Comparison of ENCODE assay signal across 24 mouse cellular contexts in the genomic region with DNA sequence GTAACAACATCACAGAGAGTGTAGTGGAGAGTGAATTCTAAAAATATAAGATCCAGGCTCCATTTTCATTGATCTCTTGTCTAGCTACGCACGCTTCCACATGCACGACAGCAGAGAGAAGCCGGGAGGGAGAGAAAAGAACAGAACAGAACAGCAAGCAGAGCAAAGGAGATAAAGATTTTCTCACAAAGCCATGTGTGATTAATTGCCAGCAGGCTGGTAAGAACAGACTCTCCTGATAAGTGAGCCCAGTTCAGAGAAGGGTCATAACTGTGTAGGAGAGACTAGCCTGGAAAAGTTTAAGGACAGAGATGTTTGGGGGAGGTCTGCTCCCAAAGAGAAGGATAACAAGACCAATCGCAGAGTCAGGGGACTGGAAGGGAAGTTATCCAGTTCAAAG.
DNase-seq lines count a peak whose midpoint lies in the region; ATAC-seq and TF ChIP-seq lines count a peak whose summit lies in the region.
"Had no signal": no experiment of that assay in that cellular context is flagged by ENCODE, and none has a peak within 500 bp of the region (broad histone marks: within the 10 kb centered on the region; RNA-seq: fewer than 3 reads in every experiment).

No protein-coding gene starts in this region.

- H3K36me3 ChIP-seq in heart, embryonic 12.5 days = peaks cover 23% of the 10 kb centered on the region
- H3K36me3 ChIP-seq in liver, embryonic 11.5 days (ENCODE audit: control insufficient read depth, insufficient read depth, low read length) = peaks cover 5% of the 10 kb centered on the region; the same call in 1 of the 2 replicates
- no peaks in the 10 kb centered on the region; the same call in 1 of the 2 replicates for H3K36me3 ChIP-seq in liver, postnatal 0 days (replicated peaks; ENCODE audit: insufficient read depth, low read length)
- peaks cover 0 to 20% of the 10 kb centered on the region in 2 experiments; a peak in 2 of 4 replicates for H3K36me3 ChIP-seq in MEL (ENCODE audit: control insufficient read depth in 1 of 2, insufficient read depth in 2 of 2, low read length in 2 of 2)
- no peaks in the 10 kb centered on the region for H3K36me3 ChIP-seq in liver, embryonic 14.5 days (replicated peaks; ENCODE audit: control insufficient read depth, insufficient read depth, low read depth)
- peaks cover 19% of the 10 kb centered on the region; the same call in 1 of the 2 replicates for H3K36me3 ChIP-seq in neural tube, embryonic 15.5 days
- H3K36me3 ChIP-seq in midbrain, embryonic 14.5 days (ENCODE audit: control insufficient read depth, insufficient read depth, low read length) = peaks cover 22% of the 10 kb centered on the region

- H3K4me1 ChIP-seq in heart, embryonic 12.5 days (replicated peaks) = peaks cover 37% of the 10 kb centered on the region
- peaks cover 34% of the 10 kb centered on the region for H3K4me1 ChIP-seq in liver, embryonic 11.5 days (replicated peaks; ENCODE audit: control insufficient read depth, insufficient read depth, low read length)
- peaks cover 19% of the 10 kb centered on the region for H3K4me1 ChIP-seq in liver, postnatal 0 days (ENCODE audit: insufficient read depth)
- peaks cover 15 to 31% of the 10 kb centered on the region in 2 experiments for H3K4me1 ChIP-seq in MEL (ENCODE audit: control insufficient read depth in 1 of 2, insufficient read depth in 2 of 2, low read length in 2 of 2)
- H3K4me1 ChIP-seq in liver, embryonic 14.5 days (replicated peaks; ENCODE audit: control insufficient read depth in 2 of 2, insufficient read depth in 2 of 2, low read length in 1 of 2) = peaks cover 27 to 37% of the 10 kb centered on the region in 2 experiments
- H3K4me1 ChIP-seq in neural tube, embryonic 15.5 days = no peaks in the 10 kb centered on the region
- H3K4me1 ChIP-seq in midbrain, embryonic 14.5 days (ENCODE audit: control insufficient read depth, insufficient read depth, low read length) = no peaks in the 10 kb centered on the region

- no peak for TF ChIP-seq EP300 in liver, postnatal 0 days (IDR thresholded peaks at IDR 0.05; ENCODE audit: low read depth)
- peak; percentile 46 to 51; a peak in 3 of 4 replicates for TF ChIP-seq EP300 in MEL (IDR thresholded peaks at IDR 0.05; ENCODE audit: low read depth in 1 of 2, low read length in 2 of 2)
- no peak for TF ChIP-seq EP300 in liver, embryonic 14.5 days (IDR thresholded peaks at IDR 0.05; ENCODE audit: low read depth)

- 0 out of 2 replicates have a peak, but pooled peaks have one; percentile 17 for ATAC-seq in heart, embryonic 12.5 days (ENCODE audit: insufficient number of reproducible peaks, low FRiP score)
- ATAC-seq in liver, embryonic 11.5 days (replicated peaks; ENCODE audit: low FRiP score) = no peak
- no peak for ATAC-seq in liver, postnatal 0 days
- no peak for ATAC-seq in liver, embryonic 14.5 days (ENCODE audit: insufficient read depth)
- ATAC-seq in neural tube, embryonic 15.5 days (ENCODE audit: low FRiP score) = no peak
- no peak for ATAC-seq in midbrain, embryonic 14.5 days (ENCODE audit: low FRiP score, low TSS enrichment)
- ATAC-seq: forebrain, embryonic 16.5 days; midbrain, embryonic 16.5 days had no signal

- no peaks in the 10 kb centered on the region for H3K27me3 ChIP-seq in heart, embryonic 12.5 days (replicated peaks)
- no peaks in the 10 kb centered on the region for H3K27me3 ChIP-seq in liver, embryonic 11.5 days (replicated peaks; ENCODE audit: control insufficient read depth, insufficient read depth, low read length)
- no peaks in the 10 kb centered on the region for H3K27me3 ChIP-seq in liver, postnatal 0 days (ENCODE audit: insufficient read depth, low read length)
- no peaks in the 10 kb centered on the region for H3K27me3 ChIP-seq in MEL (ENCODE audit: control insufficient read depth in 1 of 2, insufficient read depth in 2 of 2, low read length in 2 of 2)
- H3K27me3 ChIP-seq in liver, embryonic 14.5 days (ENCODE audit: control insufficient read depth, insufficient read depth, low read length) = no peaks in the 10 kb centered on the region
- H3K27me3 ChIP-seq in neural tube, embryonic 15.5 days (replicated peaks) = no peaks in the 10 kb centered on the region
- H3K27me3 ChIP-seq in midbrain, embryonic 14.5 days (ENCODE audit: control insufficient read depth, insufficient read depth, low read length) = no peaks in the 10 kb centered on the region
- H3K27me3 ChIP-seq: hindbrain, embryonic 15.5 days; neural tube, embryonic 13.5 days had no signal

- TF ChIP-seq POLR2A in MEL (IDR thresholded peaks at IDR 0.05; ENCODE audit: control insufficient read depth in 1 of 2, insufficient read depth in 1 of 2, low read depth in 1 of 2, low read length in 2 of 2, poor library complexity in 1 of 2) = no peak

- H3K4me2 ChIP-seq in heart, embryonic 12.5 days = peak overlapping the region; percentile 17; the same call in 1 of the 2 replicates
- H3K4me2 ChIP-seq in liver, embryonic 11.5 days = peak overlapping the region; percentile 50; the same call in 1 of the 2 replicates
- H3K4me2 ChIP-seq in liver, postnatal 0 days (ENCODE audit: low read depth, low read length) = no peak overlapping the region
- no peak overlapping the region for H3K4me2 ChIP-seq in liver, embryonic 14.5 days (ENCODE audit: low read depth)
- H3K4me2 ChIP-seq in neural tube, embryonic 15.5 days = no peak overlapping the region
- no peak overlapping the region for H3K4me2 ChIP-seq in midbrain, embryonic 14.5 days (ENCODE audit: low read length)
- H3K4me2 ChIP-seq: hindbrain, embryonic 15.5 days; neural tube, embryonic 13.5 days had no signal

- no peaks in the 10 kb centered on the region for H3K79me2 ChIP-seq in MEL (ENCODE audit: control insufficient read depth, insufficient read depth, low read length, poor library complexity)

- 14% methylated on average over 5 of the region's 5 CpGs for WGBS in heart, embryonic 12.5 days
- 32% methylated on average over 5 of the region's 5 CpGs for WGBS in liver, embryonic 11.5 days
- 35% methylated on average over 5 of the region's 5 CpGs for WGBS in liver, postnatal 0 days (ENCODE audit: insufficient replicate concordance)
- WGBS in liver, embryonic 14.5 days (ENCODE audit: insufficient replicate concordance) = 26% methylated on average over 5 of the region's 5 CpGs
- WGBS in neural tube, embryonic 15.5 days = 84% methylated on average over 5 of the region's 5 CpGs
- 87% methylated on average over 5 of the region's 5 CpGs for WGBS in midbrain, embryonic 14.5 days

- DNase-seq in heart, postnatal 36 days = no peak
- DNase-seq in liver, embryonic 11.5 days (ENCODE audit: low spot score) = no peak
- DNase-seq in liver, postnatal 0 days = no peak
- DNase-seq in MEL (ENCODE audit: low read depth, low spot score) = peak; percentile 45
- DNase-seq in liver, embryonic 14.5 days (ENCODE audit: low read depth in 3 of 3, low spot score in 3 of 3) = no peak
- DNase-seq in midbrain, embryonic 14.5 days = no peak
- DNase-seq: adrenal gland, postnatal 25 days; cerebellum, adult 8-10 months; cerebellum, postnatal 36 days; gastrocnemius, postnatal 36 days; kidney, adult 2 months; lung, adult 2 months; lung, postnatal 14 days; thymus, postnatal 14 days had no signal

- no peak overlapping the region for H3K9ac ChIP-seq in heart, embryonic 12.5 days
- H3K9ac ChIP-seq in liver, embryonic 11.5 days (ENCODE audit: low read depth, low read length) = no peak overlapping the region
- no peak overlapping the region for H3K9ac ChIP-seq in liver, postnatal 0 days (replicated peaks)
- H3K9ac ChIP-seq in MEL (ENCODE audit: control insufficient read depth, low read depth, low read length, poor library complexity, severe bottlenecking) = no peak overlapping the region
- H3K9ac ChIP-seq in liver, embryonic 14.5 days (replicated peaks) = peak overlapping the region; percentile 23
- no peak overlapping the region for H3K9ac ChIP-seq in neural tube, embryonic 15.5 days (replicated peaks)
- no peak overlapping the region for H3K9ac ChIP-seq in midbrain, embryonic 14.5 days (replicated peaks; ENCODE audit: low read length)
- H3K9ac ChIP-seq: hindbrain, embryonic 15.5 days; neural tube, embryonic 13.5 days had no signal

- H3K9me3 ChIP-seq in heart, embryonic 12.5 days (replicated peaks) = no peaks in the 10 kb centered on the region
- H3K9me3 ChIP-seq in liver, embryonic 11.5 days (ENCODE audit: control insufficient read depth, low read length) = no peaks in the 10 kb centered on the region
- H3K9me3 ChIP-seq in liver, postnatal 0 days (ENCODE audit: low read length) = no peaks in the 10 kb centered on the region
- H3K9me3 ChIP-seq in MEL (replicated peaks; ENCODE audit: insufficient read depth, low read length) = no peaks in the 10 kb centered on the region
- no peaks in the 10 kb centered on the region for H3K9me3 ChIP-seq in liver, embryonic 14.5 days (ENCODE audit: control insufficient read depth, low read length)
- H3K9me3 ChIP-seq in neural tube, embryonic 15.5 days (replicated peaks) = no peaks in the 10 kb centered on the region
- no peaks in the 10 kb centered on the region for H3K9me3 ChIP-seq in midbrain, embryonic 14.5 days (ENCODE audit: control insufficient read depth, low read length)
- H3K9me3 ChIP-seq: forebrain, embryonic 10.5 days; hindbrain, embryonic 15.5 days; neural tube, embryonic 13.5 days had no signal

- H3K27ac ChIP-seq in heart, embryonic 12.5 days (ENCODE audit: poor library complexity, severe bottlenecking) = peak overlapping the region; percentile 49
- H3K27ac ChIP-seq in liver, embryonic 11.5 days (ENCODE audit: low read depth, low read length) = peak overlapping the region; percentile 0; the same call in 1 of the 2 replicates
- no peak overlapping the region for H3K27ac ChIP-seq in liver, postnatal 0 days (ENCODE audit: low read depth)
- H3K27ac ChIP-seq in MEL (ENCODE audit: control insufficient read depth, low read depth, low read length) = no peak overlapping the region
- H3K27ac ChIP-seq in liver, embryonic 14.5 days = no peak overlapping the region
- no peak overlapping the region for H3K27ac ChIP-seq in neural tube, embryonic 15.5 days (replicated peaks)
- no peak overlapping the region for H3K27ac ChIP-seq in midbrain, embryonic 14.5 days (replicated peaks; ENCODE audit: low read depth, low read length)
- H3K27ac ChIP-seq: hindbrain, embryonic 15.5 days; kidney, postnatal 0 days; left cerebral cortex, adult 2 months; neural tube, embryonic 13.5 days had no signal

- no peak overlapping the region for H3K4me3 ChIP-seq in heart, embryonic 12.5 days
- no peak overlapping the region for H3K4me3 ChIP-seq in liver, embryonic 11.5 days (ENCODE audit: low read depth, low read length)
- no peak overlapping the region for H3K4me3 ChIP-seq in liver, postnatal 0 days (ENCODE audit: low read depth, low read length)
- H3K4me3 ChIP-seq in MEL (ENCODE audit: control insufficient read depth in 1 of 2, insufficient read depth in 1 of 2, low read depth in 2 of 2, low read length in 2 of 2) = no peak overlapping the region
- H3K4me3 ChIP-seq in liver, embryonic 14.5 days (ENCODE audit: insufficient read depth in 1 of 2, low read depth in 2 of 2, low read length in 2 of 2) = no peak overlapping the region
- H3K4me3 ChIP-seq in neural tube, embryonic 15.5 days (replicated peaks) = no peak overlapping the region
- no peak overlapping the region for H3K4me3 ChIP-seq in midbrain, embryonic 14.5 days (replicated peaks; ENCODE audit: low read depth, low read length)
- H3K4me3 ChIP-seq: forebrain, embryonic 10.5 days; hindbrain, embryonic 15.5 days; left cerebral cortex, adult 2 months; myocyte; neural tube, embryonic 13.5 days had no signal

- no peak for TF ChIP-seq CTCF in liver, postnatal 0 days (IDR thresholded peaks at IDR 0.05; ENCODE audit: low read depth)
- no peak for TF ChIP-seq CTCF in MEL (IDR thresholded peaks at IDR 0.05 in 2 of 3, conservative IDR thresholded peaks at IDR 0.05 in 1 of 3; ENCODE audit: control insufficient read depth in 1 of 3, insufficient read depth in 1 of 3, low read depth in 2 of 3, low read length in 3 of 3, poor library complexity in 1 of 3, severe bottlenecking in 1 of 3)
- no peak for TF ChIP-seq CTCF in liver, embryonic 14.5 days (IDR thresholded peaks at IDR 0.05; ENCODE audit: low read depth)

- intact Hi-C loops in heart, postnatal 36 days (cut with DNase I) = no loop called here

- no peak for TF ChIP-seq RAD21 in MEL (IDR thresholded peaks at IDR 0.05; ENCODE audit: low read depth, low read length)

Comparison
In these comparisons a context has a peak if more than half of its experiments do, and no peak if none do; other contexts are left out.
1. H3K27ac ChIP-seq: peak in heart, embryonic 12.5 days (single experiment) and liver, embryonic 11.5 days (single experiment); none in liver, postnatal 0 days (single experiment), MEL (single experiment), liver, embryonic 14.5 days (single experiment), neural tube, embryonic 15.5 days (single experiment) and midbrain, embryonic 14.5 days (single experiment).
2. H3K4me2 ChIP-seq: peak in heart, embryonic 12.5 days (single experiment) and liver, embryonic 11.5 days (single experiment); none in liver, postnatal 0 days (single experiment), liver, embryonic 14.5 days (single experiment), neural tube, embryonic 15.5 days (single experiment) and midbrain, embryonic 14.5 days (single experiment).